Mouse (Mus musculus) heart, embryonic 13.5 days (tissue): Measurements from ENCODE around the gene Slc10a7. TPM values are rescaled to one million over a fixed set of nuclear protein-coding genes. Genes with fewer than 3 reads are reported as not detected.
"Not testable (repeated sequence)": the region's sequence is repeated elsewhere in the genome, so short reads cannot be mapped to it uniquely, and the experiment has no call there.

Source experiments
- ATAC-seq: fragments of 200-750 bp; cut with Nextera tagmentation; 2 replicates; pipeline ENCODE4 v1.8.0; 2017; ENCODE audit warnings: moderate TSS enrichment; ENCODE audit not compliant: insufficient number of reproducible peaks, low FRiP score, low TSS enrichment; ENCODE audit errors: extremely low read depth
- H3K27ac ChIP-seq: fragments of 300-500 bp; sonication (generic); replicated peaks from 2 replicates; pipeline ENCODE4 v1.5.1; 2015; ENCODE audit warnings: moderate library complexity, mild to moderate bottlenecking, inconsistent platforms
- H3K27me3 ChIP-seq: fragments of 300-500 bp; sonication (generic); replicated peaks from 2 replicates; pipeline ENCODE4 v1.6.1; 2015; ENCODE audit warnings: mild to moderate bottlenecking, inconsistent platforms
- H3K36me3 ChIP-seq: fragments of 300-500 bp; sonication (generic); 2 replicates; pipeline ENCODE4 v1.6.1; 2015; ENCODE audit warnings: mild to moderate bottlenecking, inconsistent platforms
- H3K4me1 ChIP-seq: fragments of 300-500 bp; sonication (generic); 2 replicates; pipeline ENCODE4 v1.6.1; 2015; ENCODE audit warnings: inconsistent platforms
- H3K4me2 ChIP-seq: fragments of 300-500 bp; sonication (generic); 2 replicates; pipeline ENCODE4 v1.6.1; 2015; ENCODE audit warnings: inconsistent platforms, mild to moderate bottlenecking, moderate library complexity
- H3K4me3 ChIP-seq: fragments of 300-500 bp; sonication (generic); 2 replicates; pipeline ENCODE4 v1.5.1; 2015; ENCODE audit warnings: moderate library complexity, mild to moderate bottlenecking, inconsistent platforms
- H3K9ac ChIP-seq: fragments of 300-500 bp; sonication (generic); 2 replicates; pipeline ENCODE4 v1.6.1; 2015; ENCODE audit warnings: inconsistent platforms, mild to moderate bottlenecking, moderate library complexity
- H3K9me3 ChIP-seq: fragments of 300-500 bp; sonication (generic); 2 replicates; pipeline ENCODE4 v1.6.1; 2016; ENCODE audit warnings: inconsistent platforms
- WGBS: fragments of 180-500 bp; shearing (Covaris S2); methylation state at CpG from one replicate; pipeline ENCODE4 v1.1.7; 2015; ENCODE audit warnings: mixed read lengths; 5-methylcytosine and 5-hydroxymethylcytosine counted together
- polyA plus RNA-seq: library from polyadenylated mRNA; unstranded; fragments of >200 nt; fragmentation: Nextera tagmentation; extraction: Ambion mirVana; gene quantifications from 2 replicates; pipeline ENCODE4 v1.2.1, GENCODE M21; 2015

The Slc10a7 gene
- polyA plus RNA-seq, 1 experiment from 2014 or later, result 10.5 TPM

GRCm38 (mm10) chr8:78678541-78679219 is 169.5 kb downstream of the Slc10a7 start:
- 0 out of 2 replicates have a peak, but pooled peaks cover 5% of the 10 kb centered on the region for H3K9me3 ChIP-seq
- no peak overlapping the region for H3K4me3 ChIP-seq
- WGBS, result 69% methylated on average over 10 of the region's 10 CpGs
- no peaks in the 10 kb centered on the region for H3K4me1 ChIP-seq
- H3K36me3 ChIP-seq, result peaks cover 17% of the 10 kb centered on the region
- H3K27me3 ChIP-seq, result no peaks in the 10 kb centered on the region
- ATAC-seq, result no peak
- no peak overlapping the region for H3K27ac ChIP-seq
- H3K9ac ChIP-seq, result no peak overlapping the region
- H3K4me2 ChIP-seq, result no peak overlapping the region

- Histone ChIP-seq H3K9me3 (no peaks in the 10 kb centered on the region), H3K27ac (no peak overlapping the region), H3K9ac (no peak overlapping the region), H3K36me3 (0 out of 2 replicates have a peak, but pooled peaks cover 14% of the 10 kb centered on the region), H3K27me3 (no peaks in the 10 kb centered on the region), H3K4me3 (no peak overlapping the region), H3K4me1 (0 out of 2 replicates have a peak, but pooled peaks cover 5% of the 10 kb centered on the region), H3K4me2 (no peak overlapping the region)
- peak; percentile 37; the same call in 1 of the 2 replicates for ATAC-seq
- WGBS, result 67% methylated on average over 10 of the region's 10 CpGs
Measured at GRCm38 (mm10) chr8:78690795-78691194, 181.6 kb downstream of the Slc10a7 start.

GRCm38 (mm10) chr8:78698331-78698741 is 189.2 kb downstream of the Slc10a7 start:
- H3K27ac ChIP-seq, result no peak overlapping the region
- ATAC-seq, result no peak
- 95% methylated on average over 14 of the region's 14 CpGs for WGBS
- 0 out of 2 replicates have a peak, but pooled peaks cover 3% of the 10 kb centered on the region for H3K9me3 ChIP-seq
- no peaks in the 10 kb centered on the region for H3K4me1 ChIP-seq
- H3K9ac ChIP-seq, result no peak overlapping the region
- H3K27me3 ChIP-seq, result no peaks in the 10 kb centered on the region
- no peak overlapping the region for H3K4me3 ChIP-seq
- H3K36me3 ChIP-seq, result peaks cover 41% of the 10 kb centered on the region
- H3K4me2 ChIP-seq, result no peak overlapping the region

- no peaks in the 10 kb centered on the region for H3K27me3 ChIP-seq
- no peak for ATAC-seq
- 61% methylated on average over 11 of the region's 11 CpGs for WGBS
- 0 out of 2 replicates have a peak, but pooled peaks cover 3% of the 10 kb centered on the region for H3K9me3 ChIP-seq
- H3K9ac ChIP-seq, result no peak overlapping the region
- H3K27ac ChIP-seq, result no peak overlapping the region
- peaks cover 5% of the 10 kb centered on the region; the same call in 1 of the 2 replicates for H3K4me1 ChIP-seq
- H3K36me3 ChIP-seq, result peaks cover 28% of the 10 kb centered on the region
- no peak overlapping the region for H3K4me3 ChIP-seq
- no peak overlapping the region for H3K4me2 ChIP-seq
Measured at GRCm38 (mm10) chr8:78703068-78703820, 194.1 kb downstream of the Slc10a7 start.

- Histone ChIP-seq H3K9me3 (0 out of 2 replicates have a peak, but pooled peaks cover 3% of the 10 kb centered on the region), H3K36me3 (peaks cover 14% of the 10 kb centered on the region), H3K27me3 (no peaks in the 10 kb centered on the region), H3K4me1 (peaks cover 5% of the 10 kb centered on the region; the same call in 1 of the 2 replicates), H3K4me3 (no peak overlapping the region), H3K9ac (peak overlapping the region; percentile 19; the same call in 1 of the 2 replicates), H3K27ac (no peak overlapping the region), H3K4me2 (no peak overlapping the region)
- WGBS, result 32% methylated on average over 9 of the region's 9 CpGs
- no peak for ATAC-seq
Measured at GRCm38 (mm10) chr8:78705980-78706379, 196.8 kb downstream of the Slc10a7 start.

- Histone ChIP-seq H3K9me3 (no peaks in the 10 kb centered on the region), H3K4me1 (peaks cover 17% of the 10 kb centered on the region), H3K4me2 (no peak overlapping the region), H3K36me3 (no peaks in the 10 kb centered on the region), H3K27me3 (no peaks in the 10 kb centered on the region), H3K4me3 (no peak overlapping the region), H3K9ac (no peak overlapping the region), H3K27ac (no peak overlapping the region)
- ATAC-seq, result no peak
- 80% methylated on average over 11 of the region's 11 CpGs for WGBS
Measured at GRCm38 (mm10) chr8:78709948-78710644, 200.9 kb downstream of the Slc10a7 start.

- H3K36me3 ChIP-seq, result no peaks in the 10 kb centered on the region
- H3K27me3 ChIP-seq, result no peaks in the 10 kb centered on the region
- H3K9ac ChIP-seq, result no peak overlapping the region
- H3K4me1 ChIP-seq, result peaks cover 17% of the 10 kb centered on the region
- H3K9me3 ChIP-seq, result no peaks in the 10 kb centered on the region
- H3K27ac ChIP-seq, result no peak overlapping the region
- no peak for ATAC-seq
- H3K4me3 ChIP-seq, result no peak overlapping the region
- no peak overlapping the region for H3K4me2 ChIP-seq
- WGBS, result 74% methylated on average over 10 of the region's 10 CpGs
Measured at GRCm38 (mm10) chr8:78710961-78711360, 201.8 kb downstream of the Slc10a7 start.

GRCm38 (mm10) chr8:78714880-78715279 is 205.7 kb downstream of the Slc10a7 start:
- peaks cover 25% of the 10 kb centered on the region for H3K4me1 ChIP-seq
- H3K4me3 ChIP-seq, result no peak overlapping the region
- H3K9ac ChIP-seq, result no peak overlapping the region
- no peak overlapping the region for H3K27ac ChIP-seq
- H3K36me3 ChIP-seq, result peaks cover 15% of the 10 kb centered on the region; the same call in 1 of the 2 replicates
- H3K27me3 ChIP-seq, result no peaks in the 10 kb centered on the region
- no peak for ATAC-seq
- H3K4me2 ChIP-seq, result no peak overlapping the region
- H3K9me3 ChIP-seq, result no peaks in the 10 kb centered on the region
- 74% methylated on average over 4 of the region's 4 CpGs for WGBS

GRCm38 (mm10) chr8:78716546-78716945 is 207.4 kb downstream of the Slc10a7 start:
- no peak overlapping the region for H3K4me2 ChIP-seq
- peaks cover 15% of the 10 kb centered on the region; the same call in 1 of the 2 replicates for H3K36me3 ChIP-seq
- peaks cover 42% of the 10 kb centered on the region for H3K4me1 ChIP-seq
- H3K27me3 ChIP-seq, result no peaks in the 10 kb centered on the region
- no peak for ATAC-seq
- WGBS, result 87% methylated on average over 7 of the region's 7 CpGs
- H3K9me3 ChIP-seq, result no peaks in the 10 kb centered on the region
- no peak overlapping the region for H3K27ac ChIP-seq
- H3K9ac ChIP-seq, result no peak overlapping the region
- H3K4me3 ChIP-seq, result no peak overlapping the region

GRCm38 (mm10) chr8:78717191-78717590 is 208.0 kb downstream of the Slc10a7 start:
- not testable (repeated sequence) for H3K4me2 ChIP-seq, H3K27me3 ChIP-seq, H3K27ac ChIP-seq, H3K4me3 ChIP-seq, H3K9ac ChIP-seq, ATAC-seq, H3K9me3 ChIP-seq
- WGBS, result 66% methylated on average over 10 of the region's 10 CpGs
- peaks cover 48% of the 10 kb centered on the region for H3K4me1 ChIP-seq
- H3K36me3 ChIP-seq, result peaks cover 15% of the 10 kb centered on the region; the same call in 1 of the 2 replicates
